Mouse (Mus musculus): Measurements from ENCODE around the gene Gnpnat1.
A peak's percentile ranks its signal among the peaks of the same experiment; 100 is the strongest.

Gene Gnpnat1

GRCm38 (mm10) chr14:45389194-45389593 is 15.5 kb downstream of the Gnpnat1 start:
- no peak for DNase-seq

GRCm38 (mm10) chr14:45388345-45389181 is 16.1 kb downstream of the Gnpnat1 start:
- DNase-seq = peak; percentile 92

- DNase-seq = no peak
Observed at GRCm38 (mm10) chr14:45387480-45387879, 17.2 kb downstream of the Gnpnat1 start.

GRCm38 (mm10) chr14:45385596-45385995 is 19.1 kb downstream of the Gnpnat1 start:
- no peak for DNase-seq

- no peak for DNase-seq
Observed at GRCm38 (mm10) chr14:45382912-45383311, 21.8 kb downstream of the Gnpnat1 start.

- DNase-seq = no peak
Observed at GRCm38 (mm10) chr14:45380756-45381155, 24.0 kb downstream of the Gnpnat1 start.

- DNase-seq = no peak
Observed at GRCm38 (mm10) chr14:45378771-45379170, 25.9 kb downstream of the Gnpnat1 start.

GRCm38 (mm10) chr14:45365196-45365587 is 39.5 kb downstream of the Gnpnat1 start:
- no peak for DNase-seq

GRCm38 (mm10) chr14:45364211-45365195 is 40.2 kb downstream of the Gnpnat1 start:
- DNase-seq = peak; percentile 35

GRCm38 (mm10) chr14:45350931-45351859 is 53.5 kb downstream of the Gnpnat1 start, which contains the start of gene Styx:
Styx (plus strand) TSS chr14:45351093.
- peak; percentile 97 for DNase-seq

- peak; percentile 91 for DNase-seq
Observed at GRCm38 (mm10) chr14:45329589-45330181, 75.0 kb downstream of the Gnpnat1 start, which contains the start of gene Psmc6. Psmc6 (plus strand) TSS chr14:45329788.

GRCm38 (mm10) chr14:45329018-45329588 is 75.6 kb downstream of the Gnpnat1 start:
- DNase-seq = no peak

GRCm38 (mm10) chr14:45328072-45328713 is 76.5 kb downstream of the Gnpnat1 start:
- DNase-seq = no peak

Measured in lung, postnatal 14 days (tissue).